In genomic region chr8:112724918-112725317, GRCm38 (mm10) we compare ENCODE assay signal across 28 mouse cellular contexts.
"Had no signal": no experiment of that assay in that cellular context is flagged by ENCODE, and none has a peak within 500 bp of the region (broad histone marks: within the 10 kb centered on the region; RNA-seq: fewer than 3 reads in every experiment).

No protein-coding gene starts in this region.

- H3K4me3 ChIP-seq: embryonic facial prominence, embryonic 10.5 days; embryonic facial prominence, embryonic 12.5 days; embryonic facial prominence, embryonic 13.5 days; embryonic facial prominence, embryonic 15.5 days; erythroblast, embryonic 14.5 days; forebrain, embryonic 10.5 days; forebrain, embryonic 12.5 days; forebrain, embryonic 13.5 days; forebrain, embryonic 15.5 days; gastrocnemius, adult 2 months had no signal

- H3K27me3 ChIP-seq: embryonic facial prominence, embryonic 12.5 days; embryonic facial prominence, embryonic 13.5 days; embryonic facial prominence, embryonic 15.5 days; forebrain, embryonic 12.5 days; forebrain, embryonic 13.5 days; forebrain, embryonic 15.5 days had no signal

- ATAC-seq: forebrain, embryonic 13.5 days; forebrain, embryonic 14.5 days; forebrain, embryonic 15.5 days; forebrain, embryonic 16.5 days; forebrain, postnatal 0 days had no signal

- H3K4me1 ChIP-seq: embryonic facial prominence, embryonic 10.5 days; embryonic facial prominence, embryonic 12.5 days; embryonic facial prominence, embryonic 15.5 days; forebrain, embryonic 10.5 days; forebrain, embryonic 12.5 days; forebrain, embryonic 13.5 days had no signal

- H3K36me3 ChIP-seq: embryonic facial prominence, embryonic 10.5 days; embryonic facial prominence, embryonic 12.5 days; embryonic facial prominence, embryonic 13.5 days; embryonic facial prominence, embryonic 15.5 days; forebrain, embryonic 10.5 days; forebrain, embryonic 12.5 days; forebrain, embryonic 15.5 days had no signal

- H3K4me2 ChIP-seq: embryonic facial prominence, embryonic 12.5 days; embryonic facial prominence, embryonic 13.5 days; embryonic facial prominence, embryonic 15.5 days; forebrain, embryonic 12.5 days; forebrain, embryonic 13.5 days; forebrain, embryonic 15.5 days had no signal

- H3K9ac ChIP-seq: embryonic facial prominence, embryonic 12.5 days; embryonic facial prominence, embryonic 13.5 days; embryonic facial prominence, embryonic 15.5 days; forebrain, embryonic 12.5 days; forebrain, embryonic 13.5 days; forebrain, embryonic 15.5 days; forebrain, postnatal 0 days had no signal

- H3K27ac ChIP-seq: embryonic facial prominence, embryonic 10.5 days; embryonic facial prominence, embryonic 12.5 days; embryonic facial prominence, embryonic 13.5 days; embryonic facial prominence, embryonic 15.5 days; forebrain, embryonic 10.5 days; forebrain, embryonic 12.5 days; forebrain, embryonic 13.5 days; forebrain, embryonic 15.5 days; gastrocnemius, adult 2 months had no signal

- H3K9me3 ChIP-seq: embryonic facial prominence, embryonic 10.5 days; embryonic facial prominence, embryonic 12.5 days; embryonic facial prominence, embryonic 13.5 days; embryonic facial prominence, embryonic 15.5 days; forebrain, embryonic 10.5 days; forebrain, embryonic 12.5 days; forebrain, embryonic 13.5 days; forebrain, embryonic 15.5 days had no signal

- DNase-seq: cerebellum, adult 2 months; cerebellum, adult 8-10 months; cerebellum, adult 9-10 months; cerebellum, adult 9-11 months; cerebellum, postnatal 10 days; cerebellum, postnatal 14 days; cerebellum, postnatal 25 days; cerebellum, postnatal 36 days; embryo, embryonic 11 days; forebrain, postnatal 0 days; gastrocnemius, adult 2 months; gastrocnemius, postnatal 10 days; gastrocnemius, postnatal 14 days; gastrocnemius, postnatal 25 days; gastrocnemius, postnatal 36 days; heart, adult 11 months; heart, adult 18-20 months had no signal
